Mouse (Mus musculus) right cerebral cortex, postnatal 10 days (tissue): Measurements from ENCODE around the gene Gm28042.

Source experiments
- DNase-seq, 2 experiments: peaks; one replicate each; pipeline ENCODE4 v3.0.0; 2021; ENCODE audit warnings: low spot score in 2 of 2

The Gm28042 gene

GRCm38 (mm10) chr2:120058818-120059217, 31.5 kb downstream of the Gm28042 start:
- DNase-seq: no peak

GRCm38 (mm10) chr2:120059466-120059865, 32.2 kb downstream of the Gm28042 start:
- no peak for DNase-seq

GRCm38 (mm10) chr2:120060190-120060589, 32.9 kb downstream of the Gm28042 start:
- DNase-seq: no peak

GRCm38 (mm10) chr2:120060651-120061050, 33.4 kb downstream of the Gm28042 start:
- DNase-seq: no peak

GRCm38 (mm10) chr2:120062248-120062647, 35.0 kb downstream of the Gm28042 start:
- no peak for DNase-seq

- no peak for DNase-seq
Measured at GRCm38 (mm10) chr2:120064639-120065038, 37.3 kb downstream of the Gm28042 start.

GRCm38 (mm10) chr2:120065243-120065642, 38.0 kb downstream of the Gm28042 start:
- DNase-seq: no peak

- DNase-seq: peak in 1 of 2 experiments; percentile 44
Measured at GRCm38 (mm10) chr2:120066224-120066623, 38.9 kb downstream of the Gm28042 start.

GRCm38 (mm10) chr2:120068555-120069465, 41.5 kb downstream of the Gm28042 start:
- DNase-seq: peak in 1 of 2 experiments; percentile 47

- peak; percentile 75 to 91 for DNase-seq
Measured at GRCm38 (mm10) chr2:120069466-120069990, 42.2 kb downstream of the Gm28042 start.

- no peak for DNase-seq
Measured at GRCm38 (mm10) chr2:120074096-120074495, 46.8 kb downstream of the Gm28042 start.

- DNase-seq: peak; percentile 48 to 60
Measured at GRCm38 (mm10) chr2:120076076-120076705, 48.9 kb downstream of the Gm28042 start.

- no peak for DNase-seq
Measured at GRCm38 (mm10) chr2:120082416-120082815, 55.1 kb downstream of the Gm28042 start.

- DNase-seq: peak; percentile 52
Measured at GRCm38 (mm10) chr2:120084593-120085361, 57.5 kb downstream of the Gm28042 start.

GRCm38 (mm10) chr2:120086038-120086437, 58.7 kb downstream of the Gm28042 start:
- DNase-seq: no peak

- DNase-seq: no peak
Measured at GRCm38 (mm10) chr2:120087391-120087790, 60.1 kb downstream of the Gm28042 start.

GRCm38 (mm10) chr2:120087897-120088296, 60.6 kb downstream of the Gm28042 start:
- DNase-seq: no peak

GRCm38 (mm10) chr2:120090979-120091378, 63.7 kb downstream of the Gm28042 start:
- no peak for DNase-seq
